Mouse (Mus musculus): Measurements from ENCODE around the gene Crxos.

Gene Crxos

DNA sequence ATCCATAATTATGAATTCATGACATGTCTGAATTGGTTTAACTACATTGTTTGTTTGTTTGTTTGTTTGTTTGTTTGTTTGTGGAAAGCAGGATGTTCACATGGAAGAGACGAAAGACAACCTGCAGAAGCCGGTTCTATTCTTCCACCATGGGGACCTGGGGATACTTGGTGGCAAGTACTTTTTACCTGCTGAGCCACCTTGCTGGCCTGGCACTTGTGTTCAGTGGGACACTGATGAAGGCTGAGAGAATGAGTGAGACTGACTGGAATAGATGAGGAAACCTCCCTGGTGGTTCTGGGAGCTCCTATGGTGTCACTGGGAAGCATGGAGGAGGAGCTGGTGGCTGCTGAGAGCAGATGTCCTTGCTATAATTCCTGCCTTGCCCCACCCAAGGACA lies at the start of gene Crxos:
TSS of gene Crxos (plus strand) at position 301 of the 400 bp plus-strand sequence.
- peak; percentile 56 for DNase-seq

DNA sequence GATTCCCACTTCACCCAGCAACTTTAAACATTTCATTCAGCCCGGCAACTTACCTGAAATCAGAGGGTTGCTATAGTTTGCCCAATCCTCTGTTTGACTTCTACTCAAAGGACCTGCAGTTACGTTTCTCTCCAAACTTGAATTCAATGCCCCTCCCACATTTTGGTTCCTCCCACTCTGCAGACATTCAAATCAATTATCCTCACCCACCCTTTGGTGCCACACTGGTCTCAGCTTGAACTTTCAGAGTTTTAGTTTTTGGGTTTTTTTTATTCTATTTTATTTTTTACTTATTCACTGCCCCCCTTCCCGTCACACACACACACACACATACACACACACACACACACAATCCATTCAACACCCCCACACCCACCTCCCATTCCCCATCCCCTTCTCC lies 42.8 kb upstream of the Crxos start, which contains the start of gene Obox6:
TSS of gene Obox6 (minus strand) at position 101 of the 400 bp plus-strand sequence.
- no peak for DNase-seq

DNA sequence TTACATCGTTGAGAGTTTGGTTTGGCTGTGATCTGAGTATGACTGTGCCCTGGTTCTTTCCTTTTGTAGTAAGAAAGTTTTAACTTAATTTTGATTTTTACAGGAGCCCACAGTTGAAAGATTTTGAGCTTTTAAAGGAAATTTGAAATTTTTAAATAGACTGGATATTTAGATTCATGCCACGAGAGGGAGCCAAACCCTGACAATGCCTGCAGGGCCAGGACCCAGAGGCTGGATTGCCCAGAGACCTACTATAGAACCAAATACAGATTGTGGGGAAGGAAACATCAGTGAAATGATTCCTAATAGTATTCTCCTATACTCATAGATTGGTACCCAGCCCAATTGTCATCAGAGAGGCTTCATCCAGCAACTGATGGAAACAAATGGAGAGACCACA lies 22.8 kb upstream of the Crxos start:
- peak; percentile 18 for DNase-seq

DNA sequence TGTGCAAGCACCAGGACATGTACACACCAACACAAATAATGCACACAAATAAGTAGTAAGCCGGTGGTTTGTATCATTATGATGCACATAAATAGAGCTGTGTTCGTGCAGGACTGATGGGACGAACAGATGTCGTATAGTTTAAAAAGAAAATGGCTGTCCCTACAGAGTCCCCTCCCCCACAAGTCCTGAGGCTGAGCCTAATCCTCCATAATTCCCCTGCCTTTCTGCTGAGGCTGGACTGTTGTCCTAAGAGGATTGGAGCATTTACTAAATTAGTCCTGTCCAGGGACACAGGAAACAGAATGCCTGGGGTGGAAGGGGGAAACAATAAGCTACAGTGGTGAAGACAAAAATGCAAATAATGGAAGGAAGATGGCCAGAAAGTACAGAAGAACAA lies 18.3 kb upstream of the Crxos start:
- no peak for DNase-seq

DNA sequence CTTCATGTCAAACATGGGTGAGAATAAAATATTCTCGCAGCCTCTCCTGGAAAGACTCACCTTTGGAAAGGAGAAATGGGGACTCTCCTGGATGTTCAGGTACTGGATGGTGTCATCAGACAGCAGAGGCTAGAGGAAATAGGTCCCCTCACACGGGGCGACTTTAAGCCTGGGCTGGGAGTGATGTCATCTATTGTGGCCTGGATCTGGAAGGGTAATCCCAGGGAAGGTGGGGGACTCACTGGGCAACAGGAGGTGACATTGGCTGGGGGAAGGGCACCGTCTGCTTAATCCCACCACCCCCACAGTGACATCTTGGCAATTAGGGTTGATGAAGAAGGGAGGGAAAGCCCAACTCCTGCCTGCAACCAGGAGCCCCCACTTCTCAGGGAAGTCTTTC lies 2.7 kb upstream of the Crxos start, which contains the start of gene Crx:
TSS of gene Crx (minus strand) at position 213 of the 400 bp plus-strand sequence.
- DNase-seq: peak; percentile 55

DNA sequence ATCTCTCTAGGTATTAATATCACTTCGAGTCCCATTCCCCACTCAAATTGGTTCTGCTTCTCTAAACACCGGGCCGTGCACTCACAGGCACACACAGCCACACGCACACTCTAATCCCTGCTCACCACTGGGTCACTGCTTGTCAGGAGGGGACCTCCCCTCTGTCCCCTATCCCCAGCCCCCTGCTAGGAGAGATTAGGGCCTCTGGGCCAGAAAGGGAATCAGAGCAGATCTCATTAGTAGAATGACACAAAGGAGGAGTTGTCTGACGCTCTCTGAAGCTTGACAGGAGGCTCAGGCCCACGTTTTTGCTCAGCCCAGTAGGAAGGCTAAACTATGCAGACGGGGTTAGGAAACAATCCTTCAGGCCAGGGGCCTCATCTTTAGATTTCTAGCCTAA lies 1.0 kb upstream of the Crxos start:
- DNase-seq: peak; percentile 66

DNA sequence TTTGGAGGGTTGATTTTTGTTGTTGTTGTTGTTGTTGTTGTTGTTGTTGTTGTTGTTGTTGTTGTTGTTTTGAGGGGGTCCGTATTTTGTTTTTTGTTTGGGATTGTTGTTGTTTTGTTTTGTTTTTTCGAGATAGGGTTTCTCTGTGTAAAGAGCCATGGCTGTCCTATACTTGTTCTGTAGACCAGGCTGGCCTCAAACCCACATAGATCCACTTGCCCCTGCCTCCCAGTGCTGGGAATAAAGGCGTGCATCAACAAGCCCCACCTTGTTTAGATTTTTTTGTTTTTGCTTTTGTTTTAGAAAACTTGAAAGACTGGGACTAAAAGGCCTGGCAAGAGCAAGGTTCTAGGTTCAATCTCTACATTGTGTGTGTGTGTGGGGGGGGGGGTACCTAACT lies 586 bp upstream of the Crxos start:
- peak; percentile 16 for DNase-seq

DNA sequence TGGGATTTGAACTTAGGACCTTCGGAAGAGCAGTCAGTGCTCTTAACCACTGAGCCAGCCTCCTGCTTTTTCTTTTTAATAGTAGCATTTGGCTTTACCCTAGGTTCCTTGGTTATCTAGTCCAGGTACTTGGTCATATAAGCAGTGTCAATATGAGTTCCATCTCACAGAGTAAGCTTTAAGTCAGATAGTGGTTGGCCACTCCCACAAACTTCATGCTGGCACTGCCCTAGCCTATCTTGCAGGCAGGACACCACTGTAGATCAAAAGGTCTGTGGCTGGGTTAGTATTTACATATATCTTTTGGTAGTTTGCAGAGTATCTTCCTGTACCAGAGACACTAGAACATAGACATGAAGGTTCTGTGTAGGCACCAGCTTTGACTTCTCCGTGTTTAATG lies 1.7 kb downstream of the Crxos start:
- no peak for DNase-seq

DNA sequence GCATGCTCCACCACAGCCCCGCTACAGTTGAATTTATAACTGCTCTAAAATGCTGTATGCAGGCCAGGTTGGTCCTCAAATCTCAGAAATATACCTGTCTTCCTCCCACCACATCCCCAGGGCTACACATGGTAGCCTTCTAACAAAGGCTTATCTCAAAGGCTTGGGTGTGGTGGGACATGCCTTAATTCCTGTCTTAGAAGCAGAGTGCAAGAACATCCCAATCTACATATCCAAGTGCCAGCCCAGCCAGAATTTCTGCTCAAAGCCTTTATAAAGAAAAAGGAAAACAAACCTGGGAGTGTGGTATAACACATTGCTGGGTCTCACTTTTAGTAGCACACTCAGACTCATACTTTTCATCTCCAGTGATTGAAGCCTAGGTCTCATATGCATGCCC lies 11.8 kb downstream of the Crxos start:
- DNase-seq: peak; percentile 67

DNA sequence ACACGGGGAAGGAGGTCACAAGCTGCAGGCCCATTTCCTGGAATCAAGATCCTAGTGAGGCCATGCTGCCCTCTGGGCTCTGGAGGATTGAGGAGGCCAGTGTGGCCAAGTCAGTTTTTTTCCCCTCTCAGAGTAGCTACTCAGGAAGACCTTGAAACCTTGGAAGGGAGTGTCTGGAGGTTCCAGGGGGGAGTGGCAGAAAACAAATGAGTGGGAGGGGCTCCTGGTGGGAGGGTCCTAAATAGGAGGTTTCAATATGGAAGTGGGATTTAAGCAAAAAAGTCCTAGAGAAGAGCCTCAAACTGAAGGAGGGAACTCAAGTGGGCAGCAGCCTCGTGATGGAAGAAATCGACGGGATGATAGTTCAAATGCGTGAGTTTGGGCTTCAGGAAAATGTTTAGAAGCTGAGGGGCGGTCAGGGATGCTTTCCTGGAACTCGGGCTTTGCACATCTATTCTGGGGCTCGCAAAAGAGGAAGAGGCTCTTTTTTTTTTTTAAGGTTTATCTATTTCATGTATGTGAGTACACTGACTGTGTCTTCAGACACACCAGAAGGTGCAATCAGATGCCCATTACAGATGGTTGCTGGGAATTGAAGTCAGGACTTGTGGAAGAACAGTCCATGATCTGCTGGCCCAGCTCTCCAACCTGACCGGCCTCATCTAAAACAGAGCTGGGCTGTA lies 19.1 kb downstream of the Crxos start:
- peak; percentile 80 for DNase-seq

DNA sequence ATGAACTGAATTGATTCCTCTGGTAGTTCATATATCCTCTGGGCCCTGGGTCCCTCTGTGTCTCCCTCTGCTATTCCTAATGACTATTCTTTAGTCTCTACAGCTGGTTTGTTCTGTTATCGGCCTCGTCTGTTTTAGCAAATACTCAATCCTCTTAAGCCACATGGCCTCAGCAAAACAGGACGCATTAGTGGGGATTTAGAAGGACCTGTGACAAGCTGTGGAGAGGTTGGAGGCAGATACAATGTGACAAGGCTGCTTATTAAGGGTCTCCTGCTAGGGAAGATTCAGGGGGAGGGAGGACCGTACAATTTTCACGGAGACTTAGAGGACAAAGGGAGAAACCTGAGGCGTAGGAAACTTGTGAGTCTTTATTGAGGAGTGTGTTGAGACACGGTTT lies 23.4 kb downstream of the Crxos start:
- peak; percentile 40 for DNase-seq

DNA sequence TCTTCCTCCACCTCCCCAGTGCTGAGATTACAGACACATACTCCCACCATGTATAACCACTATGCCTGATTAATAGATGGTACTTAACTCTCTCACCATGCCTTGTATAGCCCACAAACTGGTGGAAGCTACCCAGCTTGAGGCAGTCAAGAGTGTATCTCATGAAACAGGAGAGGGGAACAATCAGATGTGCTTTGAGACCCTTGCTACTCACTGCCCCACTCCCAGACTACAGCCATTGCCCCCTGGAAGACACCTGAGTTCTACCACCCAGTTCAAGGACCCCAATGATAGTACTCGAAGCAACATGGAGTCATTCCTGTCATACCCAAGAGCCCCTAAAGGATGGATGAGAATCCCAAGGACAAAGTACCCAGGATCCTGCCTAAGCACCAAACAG lies 24.2 kb downstream of the Crxos start:
- peak; percentile 63 for DNase-seq

DNA sequence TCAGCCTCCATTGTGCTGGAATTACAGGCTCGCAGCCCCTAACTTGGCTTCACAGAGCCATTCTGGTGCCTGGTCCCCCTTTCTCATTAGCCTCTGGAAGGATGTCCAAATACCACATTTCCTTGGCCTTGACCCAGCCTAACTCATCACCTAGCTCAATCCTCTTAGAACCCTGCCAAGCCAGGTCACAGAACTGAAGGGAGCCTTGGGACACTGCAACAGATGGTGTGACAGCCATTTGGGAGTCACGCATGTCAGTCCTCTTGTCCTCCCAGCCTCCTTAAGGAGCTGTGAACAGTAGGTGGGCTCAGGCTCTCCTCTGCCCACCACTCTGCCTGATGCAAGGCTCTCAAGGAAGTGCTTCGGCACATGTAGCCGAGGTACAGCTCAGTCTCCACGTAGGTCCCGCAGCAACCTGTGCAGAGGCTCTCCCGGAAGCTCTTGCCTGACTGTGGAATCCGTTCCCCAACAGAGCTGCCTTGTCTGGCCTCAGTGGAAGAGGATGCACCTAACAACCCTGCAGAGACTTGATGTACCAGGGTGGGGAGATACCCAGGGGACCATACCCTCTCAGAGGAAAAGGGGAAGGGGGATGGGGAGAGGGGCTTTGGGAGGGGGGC lies 25.7 kb downstream of the Crxos start:
- peak; percentile 76 for DNase-seq

DNA sequence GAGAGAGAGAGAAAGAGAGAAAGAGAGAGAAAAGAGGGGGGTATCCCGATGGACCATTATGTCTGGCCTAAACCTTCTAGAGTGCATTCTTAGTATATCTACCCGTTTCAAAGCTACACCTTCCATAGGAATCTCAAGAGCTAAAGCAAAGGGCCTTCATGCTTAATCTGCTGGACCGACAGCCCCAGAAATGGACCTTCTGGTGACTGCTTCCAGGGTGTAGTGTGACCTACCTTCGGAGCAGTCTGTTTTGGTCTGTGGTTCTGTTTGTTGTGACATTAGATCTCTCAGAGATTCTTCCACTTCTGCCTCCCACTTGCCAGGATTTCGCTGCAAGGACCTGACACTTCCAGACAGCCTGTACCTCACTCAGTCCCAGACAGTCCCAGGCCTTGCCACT lies 28.1 kb downstream of the Crxos start:
- peak; percentile 50 for DNase-seq

DNA sequence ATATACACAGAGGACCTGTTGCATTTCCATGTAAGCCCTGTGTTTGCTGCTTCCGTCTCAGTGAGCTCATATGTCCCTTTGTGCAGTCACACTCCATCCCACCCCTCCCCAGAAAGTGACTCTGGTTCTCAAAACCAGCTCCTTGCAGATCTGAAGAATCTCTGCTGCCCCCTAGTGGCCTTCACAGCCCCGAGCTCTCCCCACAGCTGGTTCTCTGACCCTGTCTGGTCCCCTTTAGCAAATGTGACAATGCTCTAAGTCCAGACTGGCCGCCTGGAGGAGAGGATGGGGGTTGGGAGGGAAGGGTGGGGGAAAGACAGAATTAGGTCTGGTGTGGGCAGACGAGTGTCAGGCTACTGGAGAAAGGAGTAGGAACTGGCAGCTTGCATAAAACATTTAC lies 29.8 kb downstream of the Crxos start:
- peak; percentile 92 for DNase-seq

DNA sequence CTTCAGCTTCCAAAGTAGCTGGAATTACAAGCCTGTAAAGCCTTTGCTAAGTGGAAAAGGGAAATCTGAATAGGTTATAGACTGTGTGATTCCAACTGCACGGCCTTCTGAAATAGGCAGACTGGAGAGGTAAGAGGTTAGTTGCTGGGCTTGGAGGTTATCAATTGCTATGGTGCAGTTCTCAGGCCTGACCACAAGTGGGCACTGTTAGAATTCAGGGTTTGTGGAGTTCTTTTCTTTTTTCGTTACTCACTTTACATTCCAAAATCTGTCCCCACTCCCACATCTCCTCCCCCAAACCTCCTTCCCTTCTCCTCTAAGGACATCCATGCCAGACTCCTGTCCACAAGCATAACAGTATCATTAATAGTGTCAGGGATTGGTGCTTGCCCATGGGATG lies 31.8 kb downstream of the Crxos start:
- peak; percentile 84 for DNase-seq

DNA sequence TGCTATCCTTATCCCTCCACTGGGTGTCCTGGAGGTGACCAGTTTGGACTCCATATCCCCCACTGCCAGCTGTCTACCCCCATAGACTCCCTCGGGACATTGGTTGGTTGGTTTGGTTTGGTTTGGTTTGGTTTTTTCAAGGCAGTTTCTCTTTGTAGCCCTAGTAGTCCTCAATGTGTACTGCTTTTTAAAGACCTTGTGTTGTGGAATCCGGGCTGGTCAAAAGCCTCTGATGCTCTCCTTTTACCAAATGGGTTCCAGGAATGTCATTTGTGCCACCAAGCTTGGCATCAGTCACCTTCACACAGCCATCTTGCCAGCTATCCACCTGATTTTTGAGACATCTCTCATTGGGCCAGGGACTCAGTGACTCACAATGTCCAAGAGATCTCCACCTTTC lies 32.3 kb downstream of the Crxos start:
- peak; percentile 83 for DNase-seq

DNA sequence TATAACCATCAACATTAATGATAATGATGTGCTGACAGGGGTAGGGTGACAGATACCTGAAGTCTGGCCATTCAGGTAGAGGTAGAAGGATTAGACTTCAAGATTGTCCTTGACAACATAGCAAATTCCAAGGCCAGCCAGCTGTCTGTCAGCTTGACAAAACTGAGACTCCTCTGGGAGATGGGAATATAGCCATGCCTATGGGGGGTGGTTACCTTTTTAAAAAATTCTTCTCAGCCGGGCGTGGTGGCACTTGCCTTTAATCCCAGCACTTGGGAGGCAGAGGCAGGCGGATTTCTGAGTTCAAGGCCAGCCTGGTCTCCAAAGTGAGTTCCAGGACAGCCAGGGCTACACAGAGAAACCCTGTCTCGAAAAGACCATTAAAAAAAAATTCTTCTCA lies 33.3 kb downstream of the Crxos start:
- DNase-seq: peak; percentile 84

DNA sequence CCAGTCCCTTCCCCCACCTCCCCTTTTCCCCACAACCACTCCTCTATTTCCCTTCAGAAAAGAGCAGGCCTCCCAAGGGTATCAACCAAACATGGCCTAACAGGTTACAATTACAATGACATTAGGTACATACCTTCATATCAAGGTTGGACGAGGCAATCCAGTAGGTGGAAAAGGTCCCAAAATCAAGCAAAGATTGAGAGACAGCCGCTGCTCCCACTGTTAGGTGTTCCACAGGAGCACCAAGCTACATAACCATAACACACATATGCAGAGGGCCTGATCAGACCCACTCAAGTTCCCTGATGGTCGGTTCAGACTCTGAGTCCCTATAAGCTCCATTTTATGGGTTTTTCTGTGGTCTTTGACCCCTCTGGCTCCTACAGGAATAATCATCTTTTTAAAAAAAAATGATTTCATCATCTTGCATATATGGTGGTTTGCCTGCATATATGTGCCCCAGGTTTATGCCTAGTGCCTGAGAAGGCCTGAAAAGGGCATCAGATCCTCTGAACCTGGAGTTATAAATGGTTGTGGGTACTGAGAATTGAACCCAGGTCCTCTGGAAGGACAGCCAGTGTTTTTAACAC lies 33.8 kb downstream of the Crxos start:
- DNase-seq: peak; percentile 76

DNA sequence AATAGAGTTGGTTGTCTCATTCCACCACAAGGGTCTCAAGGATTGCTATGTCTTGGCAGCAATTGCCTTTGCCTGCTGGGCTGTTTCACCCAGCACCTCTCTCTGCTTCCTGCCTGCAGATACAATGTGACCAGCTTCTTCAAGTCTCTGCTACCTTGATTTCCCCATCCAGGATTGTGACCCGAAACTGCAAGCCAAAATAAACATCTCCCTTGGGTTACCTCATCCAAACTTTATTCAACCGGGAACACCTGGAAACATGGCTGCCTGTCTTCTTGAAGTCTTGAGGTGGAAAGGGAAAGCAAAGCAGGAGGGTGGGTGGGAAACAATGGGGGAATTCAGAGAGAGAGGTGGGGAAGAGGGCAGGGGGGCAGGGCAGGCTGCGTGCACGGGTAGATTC lies 34.6 kb downstream of the Crxos start:
- peak; percentile 66 for DNase-seq

DNA sequence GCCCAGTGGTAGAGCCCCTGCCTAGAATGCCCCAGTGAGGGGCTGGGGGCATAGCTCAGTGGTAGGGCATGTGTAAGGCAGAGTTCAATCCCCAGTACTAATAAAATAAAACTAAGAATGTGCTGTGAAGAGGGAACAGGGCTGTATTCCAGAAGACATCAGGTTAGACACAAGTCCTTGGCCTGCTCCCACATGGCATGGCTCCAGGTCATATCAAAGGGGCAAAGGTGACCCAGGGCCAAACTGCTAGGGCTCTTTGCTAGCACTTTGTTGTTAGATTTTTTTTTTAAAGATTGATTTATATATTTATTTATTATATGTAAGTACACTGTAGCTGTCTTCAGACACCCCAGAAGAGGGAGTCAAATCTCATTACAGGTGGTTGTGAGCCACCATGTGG lies 36.0 kb downstream of the Crxos start:
- DNase-seq: peak; percentile 82

DNA sequence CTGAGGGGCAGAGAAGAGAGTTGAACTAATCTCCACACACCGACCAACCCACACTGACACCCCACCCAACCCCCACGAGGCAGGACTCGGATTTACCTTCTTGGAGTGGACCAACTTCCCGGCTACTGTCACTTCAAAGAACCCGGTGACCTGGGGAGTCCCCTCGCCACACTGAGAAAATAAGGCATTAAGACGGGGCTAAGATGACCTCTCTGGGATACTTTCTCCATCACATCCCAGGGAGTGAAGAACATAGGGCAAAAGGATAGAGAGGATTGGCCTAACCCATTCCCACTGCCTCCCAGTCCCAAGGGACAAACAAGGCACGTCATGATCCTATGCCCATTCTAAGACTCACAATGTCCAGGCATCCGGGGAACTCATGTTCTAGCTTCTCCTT lies 37.5 kb downstream of the Crxos start:
- DNase-seq: peak; percentile 87

DNA sequence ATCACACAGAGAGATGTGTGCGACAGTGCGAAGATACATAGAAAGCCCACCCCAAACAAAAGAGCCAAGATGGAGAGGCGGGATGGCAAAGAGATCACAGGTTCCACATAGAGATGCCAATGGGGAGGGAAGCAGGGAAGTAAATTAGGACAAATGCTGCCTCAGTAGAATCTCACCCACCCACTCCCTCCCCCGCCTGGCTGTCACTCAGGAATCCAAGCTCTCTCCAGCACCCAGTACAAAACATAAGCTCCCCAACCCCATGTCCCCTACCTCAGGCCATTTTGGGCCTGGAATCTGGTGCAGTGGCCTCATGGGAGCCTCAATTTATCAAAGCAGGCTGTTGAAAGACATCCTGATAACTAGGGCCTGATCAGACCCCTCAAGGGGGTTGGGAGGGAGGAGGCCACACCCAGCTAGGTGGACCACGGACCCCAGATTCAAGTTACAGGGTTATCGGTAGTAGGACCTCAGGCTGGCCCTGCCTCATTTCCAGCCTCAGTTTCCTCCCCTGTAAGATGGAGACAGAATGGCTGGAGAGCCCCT lies 38.3 kb downstream of the Crxos start:
- peak; percentile 92 for DNase-seq

DNA sequence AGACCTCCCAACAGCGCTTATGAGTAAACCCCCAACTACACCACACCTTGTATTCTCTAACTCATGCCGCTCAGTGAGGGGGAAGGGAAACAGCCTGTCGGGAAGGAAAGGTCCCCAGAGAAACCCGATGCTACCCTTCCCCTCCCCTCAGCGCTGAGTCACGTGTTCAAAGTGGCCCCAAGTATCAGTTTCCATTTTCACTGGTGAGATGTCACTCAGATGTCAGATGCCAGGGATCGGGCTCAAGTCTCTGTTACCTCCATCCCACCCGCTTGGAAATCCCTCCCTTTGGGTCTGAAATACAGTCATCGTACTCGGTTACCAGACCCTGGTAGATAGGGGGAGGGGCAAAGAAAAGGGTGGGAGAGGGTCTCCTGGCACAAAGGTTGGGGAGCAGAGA lies 39.4 kb downstream of the Crxos start:
- no peak for DNase-seq
